Mouse (Mus musculus) neural tube, embryonic 12.5 days (tissue): Measurements from ENCODE around the gene Pcdh15. TPM values are rescaled to one million over a fixed set of nuclear protein-coding genes. Genes with fewer than 3 reads are reported as not detected.

Experiments used
- ATAC-seq: fragments of 200-750 bp; cut with Nextera tagmentation; 2 replicates; pipeline ENCODE4 v1.8.0; 2017; ENCODE audit warnings: low read depth, mild to moderate bottlenecking, moderate TSS enrichment, moderate library complexity; ENCODE audit not compliant: low FRiP score
- H3K27ac ChIP-seq: fragments of 300-500 bp; sonication (generic); 2 replicates; pipeline ENCODE4 v1.5.1; 2016
- H3K27me3 ChIP-seq: fragments of 300-500 bp; sonication (generic); replicated peaks from 2 replicates; pipeline ENCODE4 v1.6.1; 2016; ENCODE audit warnings: mild to moderate bottlenecking
- H3K36me3 ChIP-seq: fragments of 300-500 bp; sonication (generic); 2 replicates; pipeline ENCODE4 v1.6.1; 2016; ENCODE audit warnings: mild to moderate bottlenecking
- H3K4me1 ChIP-seq: fragments of 300-500 bp; sonication (generic); 2 replicates; pipeline ENCODE4 v1.6.1; 2016
- H3K4me2 ChIP-seq: fragments of 300-500 bp; sonication (generic); replicated peaks from 2 replicates; pipeline ENCODE4 v1.6.1; 2016; ENCODE audit warnings: mild to moderate bottlenecking
- H3K4me3 ChIP-seq: fragments of 300-500 bp; sonication (generic); 2 replicates; pipeline ENCODE4 v1.5.1; 2016
- H3K9ac ChIP-seq: fragments of 300-500 bp; sonication (generic); 2 replicates; pipeline ENCODE4 v1.6.1; 2016; ENCODE audit warnings: mild to moderate bottlenecking
- H3K9me3 ChIP-seq: fragments of 300-500 bp; sonication (generic); 2 replicates; pipeline ENCODE4 v1.6.1; 2016; ENCODE audit warnings: mild to moderate bottlenecking
- WGBS: fragments of 180-500 bp; shearing (Covaris S2); methylation state at CpG from one replicate; pipeline ENCODE4 v1.1.7; 2016; 5-methylcytosine and 5-hydroxymethylcytosine counted together
- polyA plus RNA-seq: library from polyadenylated mRNA; unstranded; fragments of >200 nt; fragmentation: Nextera tagmentation; extraction: Ambion mirVana; gene quantifications from 2 replicates; pipeline ENCODE4 v1.2.1, GENCODE M21; 2016

The Pcdh15 gene
- polyA plus RNA-seq, 1 experiment from 2014 or later, result 7.1 TPM

DNA sequence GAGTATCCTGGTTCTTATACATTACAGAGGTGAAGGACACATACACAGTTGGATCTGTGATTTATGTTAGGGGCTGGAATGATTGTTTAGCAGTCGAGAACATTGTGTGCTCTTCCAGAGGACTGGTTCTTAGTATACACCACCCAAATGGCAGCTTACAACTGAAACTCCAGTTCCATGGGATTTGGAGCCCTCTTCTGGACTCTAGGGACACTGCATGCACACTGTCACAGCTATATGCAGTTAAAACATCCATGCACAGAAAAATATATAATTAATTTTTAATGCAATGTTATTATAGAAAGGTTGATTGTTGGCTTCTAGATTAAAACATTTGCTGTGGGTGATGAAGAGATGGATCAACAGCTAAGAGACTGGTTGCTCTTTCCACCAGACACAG, 301.3 kb downstream of the Pcdh15 start:
- no peaks in the 10 kb centered on the region for H3K27me3 ChIP-seq
- no peak overlapping the region for H3K27ac ChIP-seq
- ATAC-seq, result no peak
- H3K4me1 ChIP-seq, result no peaks in the 10 kb centered on the region
- no peak overlapping the region for H3K9ac ChIP-seq
- no peak overlapping the region for H3K4me2 ChIP-seq
- H3K36me3 ChIP-seq, result no peaks in the 10 kb centered on the region
- H3K9me3 ChIP-seq, result no peaks in the 10 kb centered on the region
- no peak overlapping the region for H3K4me3 ChIP-seq
- 83% methylated on average over 1 of the region's 1 CpGs for WGBS

DNA sequence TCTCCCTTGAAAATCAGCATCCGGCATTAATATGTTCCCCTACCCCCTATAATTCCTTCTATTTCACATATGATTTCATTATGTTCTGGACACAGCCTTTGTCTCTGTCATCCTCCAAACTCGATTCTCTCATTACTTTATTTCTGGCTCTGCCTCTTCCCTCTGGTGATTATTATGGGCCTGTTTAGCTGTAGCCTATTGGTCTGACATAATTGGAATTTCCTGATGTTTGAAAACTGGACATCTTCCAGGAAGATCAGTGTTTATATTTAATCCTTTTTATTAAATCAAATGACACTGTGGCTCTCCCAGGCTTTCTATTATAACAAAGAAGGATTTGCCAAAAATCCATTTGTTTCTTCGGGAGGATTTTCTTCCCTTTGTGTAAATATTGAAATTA, 326.3 kb downstream of the Pcdh15 start:
- 88% methylated on average over 3 of the region's 3 CpGs for WGBS
- no peaks in the 10 kb centered on the region for H3K9me3 ChIP-seq
- H3K4me3 ChIP-seq, result no peak overlapping the region
- H3K36me3 ChIP-seq, result no peaks in the 10 kb centered on the region
- ATAC-seq, result no peak
- no peak overlapping the region for H3K9ac ChIP-seq
- H3K27ac ChIP-seq, result no peak overlapping the region
- no peak overlapping the region for H3K4me2 ChIP-seq
- H3K4me1 ChIP-seq, result no peaks in the 10 kb centered on the region
- H3K27me3 ChIP-seq, result no peaks in the 10 kb centered on the region

DNA sequence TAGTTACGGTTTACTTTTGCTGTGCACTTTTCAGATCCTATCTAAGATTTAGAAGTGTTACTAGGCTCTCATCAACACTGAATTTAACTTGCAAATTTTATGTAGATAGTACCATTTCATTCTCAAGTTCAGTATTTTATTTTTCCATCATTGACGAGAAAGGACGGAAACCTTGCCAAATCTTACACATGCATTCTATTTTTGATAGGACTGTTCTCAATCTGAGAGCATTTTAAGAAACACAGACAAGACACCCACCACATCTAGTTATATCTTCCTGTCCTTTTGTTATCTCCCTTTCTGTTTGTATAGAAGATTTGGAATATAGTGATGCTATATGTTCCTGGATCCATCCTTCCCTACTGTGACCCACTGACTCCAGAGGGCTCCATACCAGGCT, 332.2 kb downstream of the Pcdh15 start:
- Histone ChIP-seq H3K4me1 (no peaks in the 10 kb centered on the region), H3K4me3 (no peak overlapping the region), H3K27me3 (no peaks in the 10 kb centered on the region), H3K36me3 (no peaks in the 10 kb centered on the region), H3K9ac (no peak overlapping the region), H3K4me2 (no peak overlapping the region), H3K27ac (no peak overlapping the region), H3K9me3 (no peaks in the 10 kb centered on the region)
- 92% methylated on average over 3 of the region's 3 CpGs for WGBS
- no peak for ATAC-seq

DNA sequence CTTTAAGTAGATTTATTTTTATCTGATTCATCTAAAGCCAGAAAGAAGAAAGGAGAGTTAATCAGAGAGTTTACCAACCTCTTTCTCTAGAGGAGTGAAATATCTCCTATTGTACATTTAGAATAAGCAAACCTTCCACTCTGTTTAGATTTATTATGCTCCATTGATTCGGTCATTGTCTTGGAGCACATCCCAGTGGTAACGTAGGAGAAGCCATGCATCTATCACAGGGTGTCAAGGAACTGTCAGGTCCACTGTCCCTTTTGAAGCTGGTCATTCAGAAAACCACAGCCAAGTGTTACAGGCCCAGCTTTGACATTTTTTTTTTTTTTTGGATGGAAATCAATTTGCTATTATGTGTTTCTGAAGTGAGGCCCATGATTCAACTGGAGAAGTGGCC, 384.9 kb downstream of the Pcdh15 start:
- Histone ChIP-seq H3K27ac (no peak overlapping the region), H3K9me3 (no peaks in the 10 kb centered on the region), H3K4me3 (no peak overlapping the region), H3K4me1 (no peaks in the 10 kb centered on the region), H3K4me2 (no peak overlapping the region), H3K27me3 (no peaks in the 10 kb centered on the region), H3K9ac (no peak overlapping the region), H3K36me3 (no peaks in the 10 kb centered on the region)
- ATAC-seq, result no peak
- 36% methylated on average over 2 of the region's 2 CpGs for whole genome bisulfite sequencing

DNA sequence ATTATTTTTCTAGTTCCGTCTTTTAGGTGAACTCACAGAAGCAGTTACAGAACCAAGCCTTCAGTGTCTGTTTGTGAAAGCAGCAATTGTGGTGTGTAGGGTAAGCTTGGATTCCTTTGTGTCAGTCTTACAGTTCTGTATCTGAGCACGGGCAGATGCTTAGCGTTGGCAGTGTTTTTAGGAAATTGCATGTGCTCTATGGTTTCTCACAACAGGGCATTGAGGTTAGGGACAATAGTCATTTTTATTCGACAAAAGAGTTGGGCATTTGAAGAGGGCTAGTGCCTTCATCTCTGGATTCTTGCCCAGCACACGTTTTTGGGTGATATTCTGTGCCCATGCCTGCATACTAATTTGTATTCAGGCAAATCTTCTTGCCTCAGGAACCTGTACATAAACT, 392.5 kb downstream of the Pcdh15 start:
- no peak for ATAC-seq
- Histone ChIP-seq H3K27me3 (no peaks in the 10 kb centered on the region), H3K36me3 (no peaks in the 10 kb centered on the region), H3K4me2 (no peak overlapping the region), H3K4me3 (no peak overlapping the region), H3K4me1 (no peaks in the 10 kb centered on the region), H3K9me3 (no peaks in the 10 kb centered on the region), H3K9ac (no peak overlapping the region), H3K27ac (no peak overlapping the region)
- 77% methylated on average over 5 of the region's 5 CpGs for WGBS

DNA sequence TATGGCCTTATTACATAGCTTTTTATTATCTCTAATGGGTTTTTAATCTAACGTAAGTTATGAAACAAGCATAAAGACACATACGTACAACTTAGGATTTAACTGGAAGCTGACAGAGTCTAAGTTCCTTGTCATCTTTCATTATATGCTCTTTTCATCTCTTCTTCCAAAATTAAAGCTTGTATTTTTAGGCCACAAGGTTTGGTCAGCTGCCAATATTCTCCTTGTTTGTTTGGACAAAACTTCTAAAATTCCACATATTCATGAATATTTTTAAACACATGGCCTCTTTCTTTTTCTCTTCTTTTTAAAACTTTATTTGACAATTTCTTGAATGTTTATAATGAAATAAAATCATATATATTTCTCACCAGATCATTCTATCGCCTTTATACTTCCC, 415.7 kb downstream of the Pcdh15 start:
- H3K36me3 ChIP-seq, result no peaks in the 10 kb centered on the region
- ATAC-seq, result no peak
- H3K9ac ChIP-seq, result no peak overlapping the region
- no peaks in the 10 kb centered on the region for H3K9me3 ChIP-seq
- H3K27me3 ChIP-seq, result no peaks in the 10 kb centered on the region
- H3K4me2 ChIP-seq, result no peak overlapping the region
- H3K4me3 ChIP-seq, result no peak overlapping the region
- H3K27ac ChIP-seq, result no peak overlapping the region
- no peaks in the 10 kb centered on the region for H3K4me1 ChIP-seq
- 85% methylated on average over 3 of the region's 3 CpGs for WGBS

DNA sequence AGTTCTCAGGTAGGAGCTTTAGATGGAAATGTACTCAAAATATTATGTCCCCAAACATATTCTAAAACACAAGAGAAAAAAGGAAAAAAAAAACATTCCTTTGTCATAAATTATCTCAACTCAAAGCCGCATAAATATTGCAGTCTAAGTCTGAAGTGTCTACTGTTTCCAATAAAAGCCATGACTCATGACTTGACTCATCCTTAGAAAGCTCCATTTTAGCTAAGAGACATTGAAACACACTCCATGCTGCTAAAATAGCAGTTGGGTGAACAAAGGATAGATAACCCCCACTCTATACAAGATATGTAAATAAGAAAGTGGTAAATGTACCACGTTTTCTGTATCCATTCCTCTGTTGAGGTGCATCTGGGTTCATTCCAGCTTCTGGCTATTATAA, 416.6 kb downstream of the Pcdh15 start:
- no peak overlapping the region for H3K27ac ChIP-seq
- no peak overlapping the region for H3K4me2 ChIP-seq
- H3K4me3 ChIP-seq, result no peak overlapping the region
- H3K36me3 ChIP-seq, result no peaks in the 10 kb centered on the region
- 62% methylated on average over 2 of the region's 2 CpGs for WGBS
- H3K27me3 ChIP-seq, result no peaks in the 10 kb centered on the region
- no peak overlapping the region for H3K9ac ChIP-seq
- no peaks in the 10 kb centered on the region for H3K9me3 ChIP-seq
- H3K4me1 ChIP-seq, result no peaks in the 10 kb centered on the region
- no peak for ATAC-seq

DNA sequence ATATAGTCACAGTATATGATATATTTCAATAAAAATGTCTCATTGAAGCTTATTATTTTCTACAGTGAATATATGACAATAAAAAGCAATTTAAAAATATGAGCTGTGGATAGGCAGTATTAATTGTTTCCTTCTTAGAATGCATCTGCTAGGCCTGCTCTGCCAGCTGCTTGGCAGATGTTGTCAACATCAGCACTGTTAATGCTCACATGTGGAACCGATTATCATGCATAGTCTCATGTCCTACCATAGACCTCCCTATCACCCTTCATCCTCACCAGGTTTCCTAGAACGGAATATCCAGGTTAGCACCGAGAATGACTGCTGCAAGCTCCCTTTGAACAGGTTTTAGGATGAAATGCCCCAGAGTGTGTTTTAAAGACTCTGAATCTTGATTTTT, 420.3 kb downstream of the Pcdh15 start:
- H3K27me3 ChIP-seq, result no peaks in the 10 kb centered on the region
- no peak overlapping the region for H3K9ac ChIP-seq
- no peak overlapping the region for H3K4me3 ChIP-seq
- H3K9me3 ChIP-seq, result no peaks in the 10 kb centered on the region
- 83% methylated on average over 3 of the region's 3 CpGs for WGBS
- H3K4me2 ChIP-seq, result no peak overlapping the region
- ATAC-seq, result no peak
- H3K27ac ChIP-seq, result no peak overlapping the region
- no peaks in the 10 kb centered on the region for H3K36me3 ChIP-seq
- H3K4me1 ChIP-seq, result no peaks in the 10 kb centered on the region

DNA sequence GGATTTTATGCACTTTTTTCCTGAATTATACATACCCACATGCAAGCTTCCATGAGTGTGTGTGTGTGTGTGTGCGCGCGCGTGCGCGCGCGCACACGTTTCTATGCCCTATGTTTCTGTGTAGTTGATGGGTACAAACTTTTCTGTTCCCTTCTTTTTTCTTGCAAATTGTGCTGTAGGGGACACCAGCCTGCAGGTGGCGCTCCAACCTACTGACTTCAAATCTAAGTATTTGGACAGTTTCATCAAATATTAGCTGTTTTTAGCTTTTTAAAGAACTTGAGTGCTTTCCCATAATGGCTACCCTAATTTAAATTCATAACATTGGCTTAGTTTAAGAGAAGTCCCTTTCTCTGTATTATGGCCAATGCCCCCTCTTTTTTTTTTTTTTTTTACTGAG, 453.7 kb downstream of the Pcdh15 start:
- H3K9me3 ChIP-seq, result no peaks in the 10 kb centered on the region
- no peaks in the 10 kb centered on the region for H3K36me3 ChIP-seq
- H3K4me1 ChIP-seq, result no peaks in the 10 kb centered on the region
- no peak overlapping the region for H3K4me3 ChIP-seq
- H3K27me3 ChIP-seq, result no peaks in the 10 kb centered on the region
- H3K4me2 ChIP-seq, result no peak overlapping the region
- no peak overlapping the region for H3K27ac ChIP-seq
- 91% methylated on average over 10 of the region's 10 CpGs for WGBS
- ATAC-seq, result no peak
- H3K9ac ChIP-seq, result no peak overlapping the region

DNA sequence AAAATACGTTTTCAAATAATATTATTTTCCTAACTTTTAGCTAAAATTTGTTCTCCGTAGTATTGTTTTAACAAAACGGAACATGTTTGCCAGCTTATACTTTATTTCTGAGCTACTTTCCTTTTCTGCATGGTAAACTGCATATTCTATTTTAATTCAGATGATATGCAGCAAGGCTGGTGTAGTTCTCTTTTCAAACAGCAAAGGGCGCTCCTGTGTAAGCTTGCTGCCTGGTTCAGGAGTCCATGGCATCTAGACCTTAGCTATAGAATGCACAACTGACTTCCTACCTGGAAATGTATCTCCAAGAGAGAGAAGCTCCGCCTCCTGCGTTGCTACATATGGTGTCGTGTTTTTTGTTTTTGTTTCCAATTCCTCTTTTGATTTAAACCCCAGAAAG, 465.1 kb downstream of the Pcdh15 start:
- H3K27me3 ChIP-seq, result no peaks in the 10 kb centered on the region
- no peaks in the 10 kb centered on the region for H3K4me1 ChIP-seq
- no peak overlapping the region for H3K27ac ChIP-seq
- H3K9ac ChIP-seq, result no peak overlapping the region
- no peak overlapping the region for H3K4me2 ChIP-seq
- no peaks in the 10 kb centered on the region for H3K9me3 ChIP-seq
- H3K4me3 ChIP-seq, result no peak overlapping the region
- H3K36me3 ChIP-seq, result no peaks in the 10 kb centered on the region
- 77% methylated on average over 7 of the region's 7 CpGs for whole genome bisulfite sequencing
- ATAC-seq, result no peak

DNA sequence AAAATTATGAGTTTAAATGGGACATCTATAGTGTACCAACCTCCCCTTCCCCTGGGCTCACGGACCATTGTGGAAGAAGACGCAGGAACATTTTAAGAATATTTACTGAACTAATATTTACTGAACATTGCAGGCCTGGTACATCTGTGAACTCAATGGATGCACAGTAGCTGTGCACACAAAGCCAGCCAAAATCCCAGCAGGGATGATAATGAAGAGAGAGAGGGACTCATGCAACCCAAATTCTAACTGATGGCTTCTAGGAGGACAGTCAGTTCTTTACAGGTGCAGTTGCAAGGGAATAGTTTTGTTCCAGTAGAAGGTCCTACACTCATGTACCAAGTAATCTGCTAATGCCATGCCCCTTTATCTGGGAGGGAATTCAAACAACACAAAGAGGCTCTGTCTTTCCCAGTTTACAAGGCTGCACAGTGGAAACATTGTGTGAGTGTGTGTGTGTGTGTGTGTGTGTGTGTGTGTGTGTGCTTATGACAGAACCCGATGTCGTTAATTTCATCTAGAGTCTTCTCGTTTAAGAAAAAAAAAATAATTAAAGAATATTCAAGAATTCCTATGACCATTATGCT, 475.7 kb downstream of the Pcdh15 start:
- Histone ChIP-seq H3K27ac (no peak overlapping the region), H3K4me2 (no peak overlapping the region), H3K4me1 (no peaks in the 10 kb centered on the region), H3K9me3 (no peaks in the 10 kb centered on the region), H3K27me3 (no peaks in the 10 kb centered on the region), H3K4me3 (no peak overlapping the region), H3K36me3 (no peaks in the 10 kb centered on the region), H3K9ac (no peak overlapping the region)
- no peak for ATAC-seq
- WGBS, result 89% methylated on average over 5 of the region's 5 CpGs

DNA sequence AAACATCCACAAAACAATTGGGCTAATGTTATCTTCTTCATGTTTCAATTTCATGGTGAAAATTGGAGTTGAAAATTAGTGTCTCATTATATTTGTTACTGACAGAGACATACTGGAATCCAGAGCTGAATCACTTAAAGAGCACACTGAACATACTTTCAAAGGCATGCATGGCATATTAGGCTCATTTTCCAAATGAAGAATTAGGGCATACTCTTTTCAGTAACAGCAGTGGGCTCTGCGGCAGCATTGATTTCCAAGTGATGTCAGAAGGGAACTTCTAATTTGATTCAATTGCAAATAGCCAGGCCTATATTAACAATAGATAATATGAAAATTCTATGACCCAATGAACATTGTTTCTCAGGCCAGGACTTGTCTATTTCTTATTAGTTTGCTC, 568.4 kb downstream of the Pcdh15 start:
- no peak for ATAC-seq
- Histone ChIP-seq H3K27me3 (no peaks in the 10 kb centered on the region), H3K27ac (no peak overlapping the region), H3K4me1 (no peaks in the 10 kb centered on the region), H3K4me2 (no peak overlapping the region), H3K4me3 (no peak overlapping the region), H3K9me3 (no peaks in the 10 kb centered on the region), H3K36me3 (no peaks in the 10 kb centered on the region), H3K9ac (no peak overlapping the region)
- 74% methylated on average over 1 of the region's 1 CpGs for WGBS

DNA sequence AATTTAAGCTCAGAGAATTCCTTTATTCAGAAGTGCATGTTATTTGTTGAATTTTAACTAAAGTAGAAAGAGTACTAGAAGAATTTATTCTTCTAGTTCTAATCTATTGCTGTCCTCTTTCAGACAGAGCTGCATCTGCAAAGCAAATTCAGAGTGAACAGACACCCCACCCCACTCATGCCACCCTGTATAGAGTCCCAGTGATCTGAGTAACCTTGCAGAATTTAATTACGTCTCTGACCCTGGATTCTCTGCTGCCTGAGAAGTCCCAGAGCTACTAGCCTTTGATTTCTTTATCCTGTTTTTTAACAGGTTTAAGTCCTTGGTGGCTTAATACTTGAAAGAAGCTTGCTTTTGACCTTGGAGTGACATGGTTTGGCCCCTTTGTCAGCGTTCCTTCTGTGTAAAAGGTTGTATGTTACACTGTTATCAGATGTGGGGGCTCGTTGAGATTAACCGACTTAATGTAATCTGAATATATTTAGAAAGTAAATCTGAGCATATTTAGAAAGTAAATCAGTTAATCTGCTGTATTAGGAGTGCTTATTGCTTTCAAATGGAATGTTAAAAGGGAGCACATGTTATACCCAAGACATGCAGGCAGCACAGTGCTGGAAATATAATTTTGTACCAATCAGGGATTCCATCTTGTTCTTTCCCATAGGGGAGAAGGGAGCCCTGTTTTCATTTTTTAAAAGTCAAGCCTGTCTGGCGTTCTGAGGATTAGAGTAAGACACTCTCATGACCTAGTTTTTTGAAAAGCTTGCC, 601.6 kb downstream of the Pcdh15 start:
- H3K4me3 ChIP-seq, result no peak overlapping the region
- no peak overlapping the region for H3K27ac ChIP-seq
- H3K9me3 ChIP-seq, result no peaks in the 10 kb centered on the region
- no peaks in the 10 kb centered on the region for H3K4me1 ChIP-seq
- H3K36me3 ChIP-seq, result no peaks in the 10 kb centered on the region
- 82% methylated on average over 5 of the region's 5 CpGs for WGBS
- no peaks in the 10 kb centered on the region for H3K27me3 ChIP-seq
- ATAC-seq, result no peak
- no peak overlapping the region for H3K4me2 ChIP-seq
- no peak overlapping the region for H3K9ac ChIP-seq
